Mouse (Mus musculus): ENCODE measurements around the gene Slc20a1. TPM values are rescaled to one million over a fixed set of nuclear protein-coding genes. Genes with fewer than 3 reads are reported as not detected.

Gene Slc20a1
- polyA plus RNA-seq, 1 experiment from 2014 or later: 49.3 TPM

DNA sequence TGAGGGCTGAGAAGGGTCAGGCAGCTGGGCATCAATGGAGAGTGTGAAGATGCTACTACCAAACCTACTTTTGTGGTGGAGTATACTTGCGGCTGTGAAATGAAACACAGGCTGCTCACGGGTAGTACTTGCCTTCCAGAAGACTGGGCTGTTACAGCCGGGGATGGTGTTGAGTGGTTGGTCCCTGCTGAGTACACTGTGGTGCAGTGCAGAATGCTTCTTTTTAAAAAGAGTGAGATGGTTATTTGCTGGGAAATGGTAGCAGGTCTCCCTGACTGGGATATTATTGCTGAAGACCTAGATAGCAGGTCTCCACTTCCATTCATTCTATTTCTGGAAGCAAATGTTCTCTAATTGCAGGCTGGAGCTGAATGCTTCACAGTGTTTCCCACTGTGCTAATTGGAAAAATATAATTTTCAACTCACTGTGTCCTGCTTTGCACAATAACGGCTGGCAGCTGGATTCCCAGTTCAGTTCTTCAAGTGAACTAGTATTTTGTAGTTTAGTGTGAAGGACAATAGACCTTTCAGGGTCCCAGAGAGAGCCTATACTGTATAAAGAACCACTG lies 20.1 kb downstream of the Slc20a1 start:
- WGBS: 82% methylated on average over 4 of the region's 4 CpGs

GRCm38 (mm10) chr2:129221097-129221632 lies 22.6 kb downstream of the Slc20a1 start:
- Histone ChIP-seq H3K4me2 (replicated peaks) (no peak overlapping the region), H3K27ac (no peak overlapping the region), H3K4me3 (no peak overlapping the region), H3K9ac (no peak overlapping the region), H3K27me3 (no peaks in the 10 kb centered on the region), H3K36me3 (no peaks in the 10 kb centered on the region), H3K9me3 (replicated peaks) (no peaks in the 10 kb centered on the region), H3K4me1 (no peaks in the 10 kb centered on the region)
- 77% methylated on average over 9 of the region's 9 CpGs for WGBS
- ATAC-seq (ENCODE audit: low FRiP score): no peak

More for the DNA sequence above, 20.1 kb downstream of the Slc20a1 start:
- Histone ChIP-seq H3K27ac (no peak overlapping the region), H3K4me1 (no peaks in the 10 kb centered on the region), H3K9ac (no peak overlapping the region), H3K27me3 (no peaks in the 10 kb centered on the region), H3K9me3 (replicated peaks) (no peaks in the 10 kb centered on the region), H3K4me2 (replicated peaks) (no peak overlapping the region), H3K36me3 (no peaks in the 10 kb centered on the region), H3K4me3 (no peak overlapping the region)
- no peak for ATAC-seq (ENCODE audit: low FRiP score)

DNA sequence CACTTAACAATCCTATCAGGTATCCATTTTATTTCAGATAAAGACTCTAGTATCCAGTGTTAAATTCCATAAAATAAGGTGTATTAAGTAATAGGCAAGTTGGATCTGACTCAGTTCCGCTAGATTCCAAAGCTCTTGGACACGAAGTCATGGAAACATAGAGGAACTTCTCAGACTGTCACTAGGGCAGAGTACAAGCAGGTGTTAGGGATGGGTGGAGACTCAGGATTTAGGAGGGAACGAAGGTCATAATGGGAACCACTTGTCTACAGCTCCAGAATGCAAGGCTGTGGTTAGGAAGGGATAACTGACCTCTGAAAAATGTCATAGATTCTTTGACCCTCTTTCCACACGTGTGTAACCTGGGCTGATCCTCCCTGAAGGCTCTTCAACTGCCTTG lies 25.6 kb downstream of the Slc20a1 start:
- ATAC-seq (ENCODE audit: low FRiP score): no peak
- Histone ChIP-seq H3K9me3 (replicated peaks) (no peaks in the 10 kb centered on the region), H3K4me3 (no peak overlapping the region), H3K4me2 (replicated peaks) (no peak overlapping the region), H3K9ac (no peak overlapping the region), H3K27me3 (no peaks in the 10 kb centered on the region), H3K4me1 (no peaks in the 10 kb centered on the region), H3K36me3 (no peaks in the 10 kb centered on the region), H3K27ac (no peak overlapping the region)
- WGBS: 80% methylated on average over 4 of the region's 4 CpGs

DNA sequence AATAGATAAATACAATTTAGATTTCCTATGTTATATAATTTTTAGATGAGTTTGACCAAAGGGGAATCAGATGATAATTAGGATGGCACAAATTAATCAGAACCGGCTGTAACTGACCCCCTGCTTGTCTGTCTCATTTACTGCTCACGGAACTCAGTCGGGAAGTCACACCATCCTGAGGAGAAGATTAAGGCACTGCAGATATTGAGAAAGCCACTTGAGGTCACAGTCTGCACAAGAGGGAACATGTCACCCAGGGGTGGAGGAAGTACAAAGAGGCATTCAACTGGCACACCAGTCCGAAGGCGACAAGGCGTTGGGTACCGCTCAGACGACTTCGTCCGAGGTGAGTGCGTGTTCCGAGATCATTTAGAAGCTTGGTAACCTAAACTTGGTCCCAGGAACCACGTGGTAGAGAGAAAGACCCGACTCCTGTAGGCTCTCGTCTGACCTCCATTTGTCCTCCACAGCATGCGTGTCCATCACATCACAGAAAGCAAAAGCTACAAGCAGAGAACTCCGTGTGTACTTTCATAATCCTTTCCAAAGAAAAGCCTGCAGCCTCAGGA lies 26.8 kb downstream of the Slc20a1 start:
- Histone ChIP-seq H3K4me3 (no peak overlapping the region), H3K36me3 (no peaks in the 10 kb centered on the region), H3K4me1 (no peaks in the 10 kb centered on the region), H3K4me2 (replicated peaks) (no peak overlapping the region), H3K9ac (no peak overlapping the region), H3K9me3 (replicated peaks) (no peaks in the 10 kb centered on the region), H3K27me3 (no peaks in the 10 kb centered on the region), H3K27ac (no peak overlapping the region)
- WGBS: 85% methylated on average over 17 of the region's 17 CpGs
- ATAC-seq (ENCODE audit: low FRiP score): no peak

- H3K36me3 ChIP-seq: no peaks in the 10 kb centered on the region
- no peaks in the 10 kb centered on the region for H3K9me3 ChIP-seq (replicated peaks)
- no peaks in the 10 kb centered on the region for H3K4me1 ChIP-seq
- H3K4me2 ChIP-seq (replicated peaks): no peak overlapping the region
- H3K27ac ChIP-seq: no peak overlapping the region
- H3K27me3 ChIP-seq: no peaks in the 10 kb centered on the region
- no peak for ATAC-seq (ENCODE audit: low FRiP score)
- WGBS: 71% methylated on average over 11 of the region's 11 CpGs
- no peak overlapping the region for H3K4me3 ChIP-seq
- no peak overlapping the region for H3K9ac ChIP-seq
Measured at GRCm38 (mm10) chr2:129226296-129226851, 27.8 kb downstream of the Slc20a1 start.

- ATAC-seq (ENCODE audit: low FRiP score): no peak
- Histone ChIP-seq H3K27ac (no peak overlapping the region), H3K4me3 (no peak overlapping the region), H3K9ac (no peak overlapping the region), H3K4me2 (replicated peaks) (no peak overlapping the region), H3K27me3 (no peaks in the 10 kb centered on the region), H3K9me3 (replicated peaks) (no peaks in the 10 kb centered on the region), H3K36me3 (no peaks in the 10 kb centered on the region), H3K4me1 (no peaks in the 10 kb centered on the region)
- WGBS: 78% methylated on average over 7 of the region's 7 CpGs
Measured at GRCm38 (mm10) chr2:129227011-129227529, 28.5 kb downstream of the Slc20a1 start.

DNA sequence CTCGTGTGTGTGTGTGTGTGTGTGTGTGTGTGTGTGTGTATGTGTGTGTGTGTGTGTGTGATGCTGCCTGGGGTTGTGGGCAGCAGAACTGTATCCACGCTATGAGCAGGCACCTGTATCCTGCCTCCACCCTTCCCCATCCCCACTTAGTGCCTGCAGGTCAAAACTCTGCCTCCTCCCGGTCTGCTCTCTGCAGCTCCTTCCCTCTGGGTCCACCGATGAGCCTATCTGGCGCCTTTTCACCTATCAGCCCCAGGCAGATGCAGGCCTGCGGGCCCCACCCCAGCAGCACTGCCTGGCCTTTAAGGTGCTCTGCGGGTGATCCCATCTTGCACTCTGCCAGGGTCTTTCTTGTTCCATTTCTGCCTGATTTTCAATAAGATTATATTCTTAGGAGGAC lies 29.1 kb downstream of the Slc20a1 start:
- Histone ChIP-seq H3K9me3 (replicated peaks) (no peaks in the 10 kb centered on the region), H3K27me3 (no peaks in the 10 kb centered on the region), H3K36me3 (no peaks in the 10 kb centered on the region), H3K27ac (no peak overlapping the region), H3K9ac (no peak overlapping the region), H3K4me1 (no peaks in the 10 kb centered on the region), H3K4me3 (no peak overlapping the region), H3K4me2 (replicated peaks) (no peak overlapping the region)
- no peak for ATAC-seq (ENCODE audit: low FRiP score)
- 84% methylated on average over 5 of the region's 7 CpGs for WGBS

GRCm38 (mm10) chr2:129228571-129228970 lies 30.0 kb downstream of the Slc20a1 start:
- no peaks in the 10 kb centered on the region for H3K36me3 ChIP-seq
- H3K27me3 ChIP-seq: no peaks in the 10 kb centered on the region
- H3K4me3 ChIP-seq: no peak overlapping the region
- no peak overlapping the region for H3K9ac ChIP-seq
- WGBS: 88% methylated on average over 4 of the region's 4 CpGs
- H3K4me1 ChIP-seq: no peaks in the 10 kb centered on the region
- H3K27ac ChIP-seq: no peak overlapping the region
- H3K9me3 ChIP-seq (replicated peaks): no peaks in the 10 kb centered on the region
- no peak overlapping the region for H3K4me2 ChIP-seq (replicated peaks)
- ATAC-seq (ENCODE audit: low FRiP score): no peak

- no peak for ATAC-seq (ENCODE audit: low FRiP score)
- Histone ChIP-seq H3K4me3 (no peak overlapping the region), H3K27me3 (no peaks in the 10 kb centered on the region), H3K36me3 (no peaks in the 10 kb centered on the region), H3K4me1 (no peaks in the 10 kb centered on the region), H3K9ac (no peak overlapping the region), H3K9me3 (replicated peaks) (no peaks in the 10 kb centered on the region), H3K4me2 (replicated peaks) (no peak overlapping the region), H3K27ac (no peak overlapping the region)
- 97% methylated on average over 7 of the region's 7 CpGs for WGBS
Measured at GRCm38 (mm10) chr2:129229316-129229715, 30.8 kb downstream of the Slc20a1 start.

- WGBS: 56% methylated on average over 4 of the region's 4 CpGs
- Histone ChIP-seq H3K9ac (no peak overlapping the region), H3K4me2 (replicated peaks) (no peak overlapping the region), H3K27me3 (no peaks in the 10 kb centered on the region), H3K4me3 (no peak overlapping the region), H3K36me3 (no peaks in the 10 kb centered on the region), H3K27ac (no peak overlapping the region), H3K9me3 (replicated peaks) (no peaks in the 10 kb centered on the region), H3K4me1 (no peaks in the 10 kb centered on the region)
- no peak for ATAC-seq (ENCODE audit: low FRiP score)
Measured at GRCm38 (mm10) chr2:129232023-129232422, 33.5 kb downstream of the Slc20a1 start.

GRCm38 (mm10) chr2:129232484-129232883 lies 33.9 kb downstream of the Slc20a1 start:
- 86% methylated on average over 9 of the region's 9 CpGs for WGBS
- H3K4me2 ChIP-seq (replicated peaks): no peak overlapping the region
- H3K4me1 ChIP-seq: no peaks in the 10 kb centered on the region
- H3K9me3 ChIP-seq (replicated peaks): no peaks in the 10 kb centered on the region
- H3K27me3 ChIP-seq: no peaks in the 10 kb centered on the region
- ATAC-seq (ENCODE audit: low FRiP score): no peak
- no peak overlapping the region for H3K4me3 ChIP-seq
- H3K36me3 ChIP-seq: no peaks in the 10 kb centered on the region
- H3K9ac ChIP-seq: no peak overlapping the region
- H3K27ac ChIP-seq: no peak overlapping the region

DNA sequence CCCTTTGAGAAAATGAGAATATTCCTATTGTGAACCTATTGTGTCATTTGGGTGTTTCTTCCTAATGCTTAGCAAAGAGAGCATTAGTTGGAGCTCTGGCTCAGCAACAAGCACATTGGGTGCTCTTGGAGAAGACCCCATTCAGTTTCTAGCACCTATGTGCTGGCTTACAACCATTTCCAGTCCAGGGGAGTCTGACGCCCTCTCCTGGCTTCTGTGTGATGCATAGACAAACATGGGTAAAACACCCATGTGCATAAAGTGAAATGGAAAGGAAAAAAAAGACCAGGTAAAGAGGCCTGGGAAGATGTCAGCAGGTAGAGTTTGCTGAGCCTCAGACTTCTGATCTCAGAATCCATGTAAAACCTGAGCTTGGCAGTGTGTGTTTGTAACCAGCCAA lies 34.7 kb downstream of the Slc20a1 start:
- Histone ChIP-seq H3K9me3 (replicated peaks) (no peaks in the 10 kb centered on the region), H3K4me2 (replicated peaks) (no peak overlapping the region), H3K4me3 (no peak overlapping the region), H3K4me1 (no peaks in the 10 kb centered on the region), H3K9ac (no peak overlapping the region), H3K27ac (no peak overlapping the region), H3K36me3 (no peaks in the 10 kb centered on the region), H3K27me3 (no peaks in the 10 kb centered on the region)
- ATAC-seq (ENCODE audit: low FRiP score): no peak
- 78% methylated on average over 1 of the region's 1 CpGs for WGBS

All from hindbrain, embryonic 12.5 days (tissue).